ENCODE assay signal across 14 mouse cellular contexts in genomic region chr2:180200681-180201080, GRCm38 (mm10).
"Had no signal": no experiment of that assay in that cellular context is flagged by ENCODE, and none has a peak within 500 bp of the region (broad histone marks: within the 10 kb centered on the region; RNA-seq: fewer than 3 reads in every experiment).

No protein-coding gene starts in this region.

- H3K27ac ChIP-seq: kidney, postnatal 0 days; limb, embryonic 15.5 days; liver, embryonic 12.5 days; midbrain, embryonic 12.5 days; neural tube, embryonic 15.5 days had no signal

- H3K9ac ChIP-seq: limb, embryonic 15.5 days; liver, embryonic 12.5 days; midbrain, embryonic 12.5 days; neural tube, embryonic 15.5 days had no signal

- DNase-seq: kidney, adult 11 months; kidney, adult 9 months; kidney, postnatal 36 days; layer of hippocampus, adult 9-11 months; layer of hippocampus, postnatal 36 days; right cerebral cortex, adult 18-20 months; right cerebral cortex, postnatal 25 days; thymus, postnatal 36 days had no signal

- H3K27me3 ChIP-seq: limb, embryonic 15.5 days; liver, embryonic 12.5 days; midbrain, embryonic 12.5 days; neural tube, embryonic 15.5 days had no signal

- H3K36me3 ChIP-seq: midbrain, embryonic 12.5 days; neural tube, embryonic 15.5 days had no signal

- H3K9me3 ChIP-seq: limb, embryonic 15.5 days; liver, embryonic 12.5 days; midbrain, embryonic 12.5 days; neural tube, embryonic 15.5 days had no signal

- H3K4me2 ChIP-seq: limb, embryonic 15.5 days; liver, embryonic 12.5 days; midbrain, embryonic 12.5 days; neural tube, embryonic 15.5 days had no signal

- ATAC-seq: hindbrain, embryonic 16.5 days; liver, embryonic 12.5 days had no signal

- H3K4me3 ChIP-seq: limb, embryonic 15.5 days; liver, embryonic 12.5 days; midbrain, embryonic 12.5 days; neural tube, embryonic 15.5 days had no signal
